Mouse (Mus musculus): Measurements from ENCODE around the gene B3gnt6.
A peak's percentile ranks its signal among the peaks of the same experiment; 100 is the strongest.

DNA sequence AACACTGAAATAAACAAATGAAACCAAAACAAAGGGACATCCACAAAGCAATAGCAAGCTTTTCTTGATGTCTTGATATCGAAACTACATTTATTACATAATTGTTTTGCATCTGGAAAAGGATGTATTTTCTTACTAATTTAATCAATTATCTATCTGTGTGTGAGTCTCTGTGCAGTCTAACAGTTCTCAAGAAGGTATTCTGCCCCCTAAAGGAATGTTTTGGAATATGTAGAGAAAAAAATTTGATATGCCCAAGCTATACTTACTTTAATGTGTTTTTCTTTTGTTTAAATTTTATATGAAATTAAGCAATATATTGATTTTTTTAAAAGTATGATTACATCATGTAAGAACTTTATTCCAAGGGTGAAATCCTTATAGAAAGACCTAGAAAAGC is 8.7 kb downstream of the B3gnt6 start:
- TF ChIP-seq CTCF (IDR thresholded peaks at IDR 0.05; ENCODE audit: low read depth) = peak; percentile 18; the same call in 1 of the 2 replicates
- TF ChIP-seq EP300 (IDR thresholded peaks at IDR 0.05; ENCODE audit: low read depth) = no peak
